Mouse (Mus musculus) heart, adult 2 months (tissue): Measurements from ENCODE around the gene Tshz2.

ENCODE experiments used
- CTCF ChIP-seq: fragments of 200-600 bp; IDR thresholded peaks from 2 replicates; pipeline ENCODE4 v1.8.1; 2022; ENCODE audit warnings: antibody characterized with exemption, mild to moderate bottlenecking, moderate library complexity
- EP300 ChIP-seq: fragments of 200-500 bp; IDR thresholded peaks from 2 replicates; pipeline ENCODE4 v1.6.1; 2011; ENCODE audit warnings: low read depth, low read length, control low read depth; ENCODE audit not compliant: insufficient read depth
- POLR2A ChIP-seq: fragments of 200-500 bp; IDR thresholded peaks from 2 replicates; pipeline ENCODE4 v1.6.1; 2011; ENCODE audit warnings: mild to moderate bottlenecking, low read depth, low read length, control low read depth; ENCODE audit not compliant: insufficient read depth

GRCm38 (mm10) chr2:169721793-169722326 is 89.0 kb downstream of the Tshz2 start:
- no peak for TF ChIP-seq CTCF
- TF ChIP-seq POLR2A, result no peak
- TF ChIP-seq EP300, result no peak
